Mouse (Mus musculus): Measurements from ENCODE around the gene Ackr3.

GRCm38 (mm10) chr1:90228323-90228697 lies 24.5 kb downstream of the Ackr3 start:
- no peak for TF ChIP-seq CTCF (IDR thresholded peaks at IDR 0.05; ENCODE audit: extremely low read depth, insufficient read length, insufficient replicate concordance, low read depth, low read length)
- no peak for TF ChIP-seq POLR2A (IDR thresholded peaks at IDR 0.05; ENCODE audit: low read depth, low read length)
